Mouse (Mus musculus): ENCODE results near the gene Strada. TPM values are rescaled to one million over a fixed set of nuclear protein-coding genes. Genes with fewer than 3 reads are reported as not detected.

Strada gene
- polyA plus RNA-seq, 1 experiment from 2014 or later, result 32.1 TPM

Other genes starting within 250 kb of the Strada start
- gene Cyb561, start 248.8 kb downstream of the Strada start, polyA plus RNA-seq (2015; fragmentation: Nextera tagmentation; extraction: Ambion mirVana), result 33.9 and 37.3 TPM in 2 replicates
- gene Ace, start 234.2 kb downstream of the Strada start, polyA plus RNA-seq (2015; fragmentation: Nextera tagmentation; extraction: Ambion mirVana), result 17.5 and 18.6 TPM in 2 replicates
- gene Ace3, start 207.5 kb downstream of the Strada start, polyA plus RNA-seq (2015; fragmentation: Nextera tagmentation; extraction: Ambion mirVana), result not detected in 2 replicates
- gene Kcnh6, start 194.0 kb downstream of the Strada start, polyA plus RNA-seq (2015; fragmentation: Nextera tagmentation; extraction: Ambion mirVana), result 0.19 and 0.25 TPM in 2 replicates
- gene Dcaf7, start 165.3 kb downstream of the Strada start, polyA plus RNA-seq (2015; fragmentation: Nextera tagmentation; extraction: Ambion mirVana), result 73.6 and 74.7 TPM in 2 replicates
- 13.0 and 13.2 TPM in 2 replicates for gene Taco1, start 136.1 kb downstream of the Strada start, polyA plus RNA-seq (2015; fragmentation: Nextera tagmentation; extraction: Ambion mirVana)
- 12.7 and 22.6 TPM in 2 replicates for gene Map3k3, start 117.6 kb downstream of the Strada start, polyA plus RNA-seq (2015; fragmentation: Nextera tagmentation; extraction: Ambion mirVana)
- not detected in 2 replicates for gene Gm10840, start 41.3 kb downstream of the Strada start, polyA plus RNA-seq (2015; fragmentation: Nextera tagmentation; extraction: Ambion mirVana)
- 207 and 214 TPM in 2 replicates for gene Limd2, start 41.3 kb downstream of the Strada start, polyA plus RNA-seq (2015; fragmentation: Nextera tagmentation; extraction: Ambion mirVana)
- gene Ccdc47, start 14.2 kb upstream of the Strada start, polyA plus RNA-seq (2015; fragmentation: Nextera tagmentation; extraction: Ambion mirVana), result 96.0 and 101 TPM in 2 replicates
- gene Ddx42, start 14.8 kb upstream of the Strada start, polyA plus RNA-seq (2015; fragmentation: Nextera tagmentation; extraction: Ambion mirVana), result 81.5 and 88.1 TPM in 2 replicates
- 60.5 and 60.7 TPM in 2 replicates for gene Ftsj3, start 53.9 kb upstream of the Strada start, polyA plus RNA-seq (2015; fragmentation: Nextera tagmentation; extraction: Ambion mirVana)
- 312 and 314 TPM in 2 replicates for gene Psmc5, start 54.0 kb upstream of the Strada start, polyA plus RNA-seq (2015; fragmentation: Nextera tagmentation; extraction: Ambion mirVana)
- 55.0 and 59.0 TPM in 2 replicates for gene Smarcd2, start 70.8 kb upstream of the Strada start, polyA plus RNA-seq (2015; fragmentation: Nextera tagmentation; extraction: Ambion mirVana)
- gene Tcam1, start 74.5 kb upstream of the Strada start, polyA plus RNA-seq (2015; fragmentation: Nextera tagmentation; extraction: Ambion mirVana), result 0.81 and 1.0 TPM in 2 replicates
- gene Gh, start 99.7 kb upstream of the Strada start, polyA plus RNA-seq (2015; fragmentation: Nextera tagmentation; extraction: Ambion mirVana), result not detected in 2 replicates
- gene Cd79b, start 112.6 kb upstream of the Strada start, polyA plus RNA-seq (2015; fragmentation: Nextera tagmentation; extraction: Ambion mirVana), result 6.9 and 7.2 TPM in 2 replicates
- gene Scn4a, start 151.1 kb upstream of the Strada start, polyA plus RNA-seq (2015; fragmentation: Nextera tagmentation; extraction: Ambion mirVana), result 0.41 and 0.47 TPM in 2 replicates
- 0.36 and 0.39 TPM in 2 replicates for gene Prr29, start 163.3 kb upstream of the Strada start, polyA plus RNA-seq (2015; fragmentation: Nextera tagmentation; extraction: Ambion mirVana)
- gene Icam2, start 185.9 kb upstream of the Strada start, polyA plus RNA-seq (2015; fragmentation: Nextera tagmentation; extraction: Ambion mirVana), result 87.8 and 95.9 TPM in 2 replicates

Measured in kidney, embryonic 16.5 days (tissue).